Mouse (Mus musculus) liver, adult 2 months (tissue): ENCODE results near the gene BC024978.

Source experiments
- CTCF ChIP-seq: fragments of 200-500 bp; IDR thresholded peaks from 2 replicates; pipeline ENCODE4 v1.5.1; 2011; ENCODE audit warnings: low read depth, low read length, control low read depth
- POLR2A ChIP-seq: fragments of 200-500 bp; IDR thresholded peaks from 2 replicates; pipeline ENCODE4 v1.6.1; 2011; ENCODE audit warnings: low read length, control low read depth; ENCODE audit not compliant: insufficient read depth; ENCODE audit errors: extremely low read depth

DNA sequence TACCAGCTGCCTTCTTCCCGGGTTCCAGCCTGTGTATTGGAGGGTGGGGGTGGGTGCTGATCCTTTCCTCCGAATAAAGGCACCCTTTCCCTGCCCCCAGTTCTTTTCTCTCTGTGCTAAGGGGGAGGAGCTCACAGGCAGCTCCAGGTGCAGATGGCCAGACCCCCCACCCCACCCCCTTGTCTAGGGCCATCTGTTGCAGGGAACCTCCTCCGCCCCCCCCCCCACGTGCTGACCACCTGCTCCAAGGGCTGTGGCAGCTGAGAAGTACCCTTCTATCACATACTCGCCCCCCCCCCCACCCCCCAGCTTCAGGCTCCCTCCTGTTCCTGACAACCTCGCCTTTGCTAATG lies 62.2 kb downstream of the BC024978 start:
- TF ChIP-seq POLR2A, result no peak
- no peak for TF ChIP-seq CTCF
